Mouse (Mus musculus) olfactory bulb, adult 2 months (tissue): ENCODE measurements at regions not wholly inside any gene's neighbourhood (a gene's known extent, or its start where the extent isn't known, plus 50 kb on each side); places are given as distances from the start of the nearest gene placed in this dataset.

ENCODE experiments used
- H3K27ac ChIP-seq: fragments of 200-500 bp; 2 replicates; pipeline ENCODE4 v1.5.1; 2012; ENCODE audit warnings: low read depth, low read length; ENCODE audit not compliant: insufficient read depth
- H3K4me1 ChIP-seq: fragments of 200-500 bp; 2 replicates; pipeline ENCODE4 v1.6.1; 2012; ENCODE audit warnings: low read length; ENCODE audit not compliant: control insufficient read depth, insufficient read depth
- H3K4me3 ChIP-seq: fragments of 200-500 bp; 2 replicates; pipeline ENCODE4 v1.5.1; 2012; ENCODE audit warnings: mild to moderate bottlenecking, low read depth, low read length, moderate library complexity; ENCODE audit not compliant: insufficient read depth
- CTCF ChIP-seq: fragments of 200-500 bp; IDR thresholded peaks from 2 replicates; pipeline ENCODE4 v1.5.1; 2012; ENCODE audit warnings: low read depth, mild to moderate bottlenecking, low read length, moderate library complexity; ENCODE audit not compliant: insufficient read depth
- POLR2A ChIP-seq: fragments of 200-500 bp; IDR thresholded peaks from 2 replicates; pipeline ENCODE4 v1.6.1; 2012; ENCODE audit warnings: mild to moderate bottlenecking, low read depth, low read length, moderate library complexity; ENCODE audit not compliant: insufficient read depth
- WGBS: fragments of 180-500 bp; shearing (Covaris S2); methylation state at CpG from one replicate; pipeline ENCODE4 v1.1.7; 2018; 5-methylcytosine and 5-hydroxymethylcytosine counted together

GRCm38 (mm10) chr16:21274012-21274528, 69.5 kb downstream of the Ephb3 start:
- WGBS: 53% methylated on average over 2 of the region's 2 CpGs
- no peak for TF ChIP-seq POLR2A
- TF ChIP-seq CTCF: no peak
- Histone ChIP-seq H3K27ac (no peak overlapping the region), H3K4me3 (no peak overlapping the region), H3K4me1 (peaks cover 8% of the 10 kb centered on the region; the same call in 1 of the 2 replicates)

- H3K4me3 ChIP-seq: no peak overlapping the region
- H3K4me1 ChIP-seq: peaks cover 5% of the 10 kb centered on the region; the same call in 1 of the 2 replicates
- 60% methylated on average over 11 of the region's 11 CpGs for WGBS
- TF ChIP-seq CTCF (no peak), POLR2A (no peak)
- no peak overlapping the region for H3K27ac ChIP-seq
Measured at GRCm38 (mm10) chr16:21277789-21278342, 73.3 kb downstream of the Ephb3 start.

- Histone ChIP-seq H3K4me3 (no peak overlapping the region), H3K27ac (no peak overlapping the region), H3K4me1 (peaks cover 5% of the 10 kb centered on the region; the same call in 1 of the 2 replicates)
- no peak for TF ChIP-seq CTCF
- no peak for TF ChIP-seq POLR2A
- 95% methylated on average over 7 of the region's 7 CpGs for WGBS
Measured at GRCm38 (mm10) chr16:21278387-21278786, 73.8 kb downstream of the Ephb3 start.

GRCm38 (mm10) chr16:21280200-21280627, 75.7 kb downstream of the Ephb3 start:
- Histone ChIP-seq H3K27ac (no peak overlapping the region), H3K4me1 (peaks cover 2% of the 10 kb centered on the region; the same call in 1 of the 2 replicates), H3K4me3 (no peak overlapping the region)
- WGBS: 95% methylated on average over 4 of the region's 4 CpGs
- TF ChIP-seq POLR2A: no peak
- no peak for TF ChIP-seq CTCF

- Histone ChIP-seq H3K27ac (no peak overlapping the region), H3K4me3 (no peak overlapping the region), H3K4me1 (peaks cover 2% of the 10 kb centered on the region; the same call in 1 of the 2 replicates)
- TF ChIP-seq CTCF (no peak), POLR2A (no peak)
- 24% methylated on average over 20 of the region's 20 CpGs for WGBS
Measured at GRCm38 (mm10) chr16:21281958-21282730, 77.6 kb downstream of the Ephb3 start.

- TF ChIP-seq CTCF (no peak), POLR2A (no peak)
- 44% methylated on average over 4 of the region's 4 CpGs for WGBS
- no peak overlapping the region for H3K27ac ChIP-seq
- no peak overlapping the region for H3K4me3 ChIP-seq
- H3K4me1 ChIP-seq: peaks cover 2% of the 10 kb centered on the region; the same call in 1 of the 2 replicates
Measured at GRCm38 (mm10) chr16:21286099-21286498, 81.5 kb downstream of the Ephb3 start.

GRCm38 (mm10) chr16:21289528-21289927, 85.0 kb downstream of the Ephb3 start:
- Histone ChIP-seq H3K4me1 (no peaks in the 10 kb centered on the region), H3K27ac (no peak overlapping the region), H3K4me3 (no peak overlapping the region)
- WGBS: 62% methylated on average over 7 of the region's 7 CpGs
- TF ChIP-seq POLR2A: no peak
- TF ChIP-seq CTCF: no peak

- 72% methylated on average over 11 of the region's 11 CpGs for WGBS
- Histone ChIP-seq H3K4me1 (peaks cover 12% of the 10 kb centered on the region), H3K4me3 (no peak overlapping the region), H3K27ac (no peak overlapping the region)
- TF ChIP-seq POLR2A (no peak), CTCF (no peak)
Measured at GRCm38 (mm10) chr16:21293010-21293409, 88.5 kb downstream of the Ephb3 start.

- 75% methylated on average over 3 of the region's 3 CpGs for WGBS
- Histone ChIP-seq H3K4me3 (no peak overlapping the region), H3K4me1 (peaks cover 12% of the 10 kb centered on the region), H3K27ac (no peak overlapping the region)
- TF ChIP-seq POLR2A (no peak), CTCF (no peak)
Measured at GRCm38 (mm10) chr16:21293569-21293968, 89.0 kb downstream of the Ephb3 start.
